21 mouse cellular contexts compared by ENCODE assay signal in genomic region chr13:115673729-115674128, GRCm38 (mm10).
DNase-seq lines count a peak whose midpoint lies in the region; ATAC-seq and TF ChIP-seq lines count a peak whose summit lies in the region.
"Had no signal": no experiment of that assay in that cellular context is flagged by ENCODE, and none has a peak within 500 bp of the region (broad histone marks: within the 10 kb centered on the region; RNA-seq: fewer than 3 reads in every experiment).

No protein-coding gene starts in this region.

- no peak overlapping the region for H3K4me3 ChIP-seq in forebrain, embryonic 12.5 days (replicated peaks)
- no peak overlapping the region for H3K4me3 ChIP-seq in forebrain, embryonic 10.5 days
- no peak overlapping the region for H3K4me3 ChIP-seq in midbrain, embryonic 12.5 days
- no peak overlapping the region for H3K4me3 ChIP-seq in midbrain, embryonic 15.5 days
- H3K4me3 ChIP-seq in forebrain, embryonic 13.5 days = no peak overlapping the region
- no peak overlapping the region for H3K4me3 ChIP-seq in hindbrain, postnatal 0 days (ENCODE audit: low read length)
- H3K4me3 ChIP-seq: embryonic facial prominence, embryonic 13.5 days; gastrocnemius, adult 2 months; layer of hippocampus, adult 2 months had no signal

- ATAC-seq in forebrain, embryonic 12.5 days (ENCODE audit: low FRiP score) = peak; percentile 71
- ATAC-seq in midbrain, embryonic 12.5 days (ENCODE audit: low FRiP score, low read depth) = peak; percentile 27; the same call in 1 of the 2 replicates
- no peak for ATAC-seq in midbrain, embryonic 15.5 days (replicated peaks)
- ATAC-seq in forebrain, embryonic 13.5 days = peak; percentile 80
- 0 out of 2 replicates have a peak, but pooled peaks have one; percentile 29 for ATAC-seq in hindbrain, postnatal 0 days

- H3K9ac ChIP-seq in forebrain, embryonic 12.5 days = no peak overlapping the region
- no peak overlapping the region for H3K9ac ChIP-seq in midbrain, embryonic 12.5 days (replicated peaks)
- H3K9ac ChIP-seq in midbrain, embryonic 15.5 days = no peak overlapping the region
- no peak overlapping the region for H3K9ac ChIP-seq in forebrain, embryonic 13.5 days
- H3K9ac ChIP-seq in hindbrain, postnatal 0 days (replicated peaks; ENCODE audit: low read length) = no peak overlapping the region
- H3K9ac ChIP-seq: embryonic facial prominence, embryonic 13.5 days had no signal

- no peak overlapping the region for H3K4me2 ChIP-seq in forebrain, embryonic 12.5 days
- no peak overlapping the region for H3K4me2 ChIP-seq in midbrain, embryonic 12.5 days (replicated peaks)
- H3K4me2 ChIP-seq in midbrain, embryonic 15.5 days = no peak overlapping the region
- no peak overlapping the region for H3K4me2 ChIP-seq in forebrain, embryonic 13.5 days
- no peak overlapping the region for H3K4me2 ChIP-seq in hindbrain, postnatal 0 days (ENCODE audit: low read depth, low read length)
- H3K4me2 ChIP-seq: embryonic facial prominence, embryonic 13.5 days; heart, embryonic 11.5 days had no signal

- no peak for TF ChIP-seq CTCF in hindbrain, postnatal 0 days (IDR thresholded peaks at IDR 0.05; ENCODE audit: low read depth)

- H3K27me3 ChIP-seq in forebrain, embryonic 12.5 days = peaks cover 17% of the 10 kb centered on the region
- H3K27me3 ChIP-seq in forebrain, embryonic 10.5 days (ENCODE audit: poor library complexity, severe bottlenecking) = peaks cover 42% of the 10 kb centered on the region
- H3K27me3 ChIP-seq in midbrain, embryonic 12.5 days = peaks cover 19% of the 10 kb centered on the region
- peaks cover 4% of the 10 kb centered on the region; the same call in 1 of the 2 replicates for H3K27me3 ChIP-seq in midbrain, embryonic 15.5 days (replicated peaks)
- H3K27me3 ChIP-seq in forebrain, embryonic 13.5 days = peaks cover 40% of the 10 kb centered on the region
- peaks cover 19% of the 10 kb centered on the region; the same call in 1 of the 2 replicates for H3K27me3 ChIP-seq in hindbrain, postnatal 0 days (ENCODE audit: insufficient read depth, low read length)
- H3K27me3 ChIP-seq: embryonic facial prominence, embryonic 13.5 days had no signal

- WGBS in forebrain, embryonic 12.5 days = 4% methylated on average over 5 of the region's 5 CpGs
- 9% methylated on average over 5 of the region's 5 CpGs for WGBS in forebrain, embryonic 10.5 days
- WGBS in midbrain, embryonic 12.5 days = 16% methylated on average over 5 of the region's 5 CpGs
- WGBS in midbrain, embryonic 15.5 days = 17% methylated on average over 5 of the region's 5 CpGs
- 3% methylated on average over 5 of the region's 5 CpGs for WGBS in forebrain, embryonic 13.5 days
- 28% methylated on average over 5 of the region's 5 CpGs for WGBS in hindbrain, postnatal 0 days

- H3K36me3 ChIP-seq in forebrain, embryonic 12.5 days (replicated peaks) = no peaks in the 10 kb centered on the region
- no peaks in the 10 kb centered on the region for H3K36me3 ChIP-seq in forebrain, embryonic 10.5 days (replicated peaks)
- H3K36me3 ChIP-seq in midbrain, embryonic 12.5 days = no peaks in the 10 kb centered on the region
- no peaks in the 10 kb centered on the region for H3K36me3 ChIP-seq in midbrain, embryonic 15.5 days (replicated peaks)
- H3K36me3 ChIP-seq in forebrain, embryonic 13.5 days (ENCODE audit: poor library complexity, severe bottlenecking) = no peaks in the 10 kb centered on the region
- no peaks in the 10 kb centered on the region for H3K36me3 ChIP-seq in hindbrain, postnatal 0 days (ENCODE audit: insufficient read depth, low read length)
- H3K36me3 ChIP-seq: embryonic facial prominence, embryonic 13.5 days had no signal

- peaks cover 3% of the 10 kb centered on the region; the same call in 1 of the 2 replicates for H3K4me1 ChIP-seq in forebrain, embryonic 12.5 days
- H3K4me1 ChIP-seq in forebrain, embryonic 10.5 days = peaks cover 15% of the 10 kb centered on the region
- no peaks in the 10 kb centered on the region for H3K4me1 ChIP-seq in midbrain, embryonic 12.5 days
- no peaks in the 10 kb centered on the region for H3K4me1 ChIP-seq in midbrain, embryonic 15.5 days
- peaks cover 12% of the 10 kb centered on the region for H3K4me1 ChIP-seq in forebrain, embryonic 13.5 days
- no peaks in the 10 kb centered on the region for H3K4me1 ChIP-seq in hindbrain, postnatal 0 days (ENCODE audit: insufficient read depth, low read length)
- H3K4me1 ChIP-seq: embryonic facial prominence, embryonic 13.5 days had no signal

- no peak for DNase-seq in forebrain, embryonic 10.5 days (ENCODE audit: extremely low spot score, low spot score)
- DNase-seq in hindbrain, postnatal 0 days (ENCODE audit: low spot score) = peak; percentile 47
- no peak for DNase-seq in kidney, postnatal 14 days
- no peak for DNase-seq in kidney, postnatal 25 days
- DNase-seq: adrenal gland, postnatal 25 days; B cell, adult 2 months; cerebellum, adult 2 months; gastrocnemius, adult 2 months; heart, postnatal 10 days; kidney, adult 11 months; layer of hippocampus, postnatal 36 days; lung, adult 18-20 months; lung, postnatal 14 days; thymus, postnatal 36 days had no signal

- no peaks in the 10 kb centered on the region for H3K9me3 ChIP-seq in forebrain, embryonic 12.5 days
- H3K9me3 ChIP-seq in forebrain, embryonic 10.5 days = no peaks in the 10 kb centered on the region
- H3K9me3 ChIP-seq in midbrain, embryonic 12.5 days = no peaks in the 10 kb centered on the region
- no peaks in the 10 kb centered on the region for H3K9me3 ChIP-seq in midbrain, embryonic 15.5 days
- no peaks in the 10 kb centered on the region for H3K9me3 ChIP-seq in forebrain, embryonic 13.5 days (replicated peaks)
- no peaks in the 10 kb centered on the region for H3K9me3 ChIP-seq in hindbrain, postnatal 0 days (ENCODE audit: low read length)
- H3K9me3 ChIP-seq: embryonic facial prominence, embryonic 13.5 days had no signal

- H3K27ac ChIP-seq in forebrain, embryonic 12.5 days = no peak overlapping the region
- no peak overlapping the region for H3K27ac ChIP-seq in forebrain, embryonic 10.5 days
- no peak overlapping the region for H3K27ac ChIP-seq in midbrain, embryonic 12.5 days (replicated peaks)
- no peak overlapping the region for H3K27ac ChIP-seq in midbrain, embryonic 15.5 days
- no peak overlapping the region for H3K27ac ChIP-seq in forebrain, embryonic 13.5 days
- no peak overlapping the region for H3K27ac ChIP-seq in hindbrain, postnatal 0 days
- H3K27ac ChIP-seq: embryonic facial prominence, embryonic 13.5 days; gastrocnemius, adult 2 months; layer of hippocampus, adult 2 months had no signal
